Mouse (Mus musculus) spleen, adult 2 months (tissue): ENCODE data around the gene Rbfox1.

Source experiments
- CTCF ChIP-seq: fragments of 200-500 bp; IDR thresholded peaks from 2 replicates; pipeline ENCODE4 v1.5.1; 2011; ENCODE audit warnings: mild to moderate bottlenecking, inconsistent platforms; ENCODE audit not compliant: insufficient read depth, insufficient read length, insufficient replicate concordance; ENCODE audit errors: extremely low read depth
- POLR2A ChIP-seq: fragments of 200-500 bp; IDR thresholded peaks from 2 replicates; pipeline ENCODE4 v1.6.1; 2011; ENCODE audit warnings: low read depth, low read length, inconsistent platforms

GRCm38 (mm10) chr16:7263261-7263660 lies 1378.1 kb downstream of the Rbfox1 start:
- no peak for TF ChIP-seq POLR2A
- TF ChIP-seq CTCF, result no peak
